Mouse (Mus musculus) neural tube, embryonic 12.5 days (tissue): Measurements from ENCODE around the gene Dera. TPM values are rescaled to one million over a fixed set of nuclear protein-coding genes. Genes with fewer than 3 reads are reported as not detected.
A peak's percentile ranks its signal among the peaks of the same experiment; 100 is the strongest.

Source experiments
- ATAC-seq: fragments of 200-750 bp; cut with Nextera tagmentation; 2 replicates; pipeline ENCODE4 v1.8.0; 2017; ENCODE audit warnings: low read depth, mild to moderate bottlenecking, moderate TSS enrichment, moderate library complexity; ENCODE audit not compliant: low FRiP score
- H3K27ac ChIP-seq: fragments of 300-500 bp; sonication (generic); 2 replicates; pipeline ENCODE4 v1.5.1; 2016
- H3K27me3 ChIP-seq: fragments of 300-500 bp; sonication (generic); replicated peaks from 2 replicates; pipeline ENCODE4 v1.6.1; 2016; ENCODE audit warnings: mild to moderate bottlenecking
- H3K36me3 ChIP-seq: fragments of 300-500 bp; sonication (generic); 2 replicates; pipeline ENCODE4 v1.6.1; 2016; ENCODE audit warnings: mild to moderate bottlenecking
- H3K4me1 ChIP-seq: fragments of 300-500 bp; sonication (generic); 2 replicates; pipeline ENCODE4 v1.6.1; 2016
- H3K4me2 ChIP-seq: fragments of 300-500 bp; sonication (generic); replicated peaks from 2 replicates; pipeline ENCODE4 v1.6.1; 2016; ENCODE audit warnings: mild to moderate bottlenecking
- H3K4me3 ChIP-seq: fragments of 300-500 bp; sonication (generic); 2 replicates; pipeline ENCODE4 v1.5.1; 2016
- H3K9ac ChIP-seq: fragments of 300-500 bp; sonication (generic); 2 replicates; pipeline ENCODE4 v1.6.1; 2016; ENCODE audit warnings: mild to moderate bottlenecking
- H3K9me3 ChIP-seq: fragments of 300-500 bp; sonication (generic); 2 replicates; pipeline ENCODE4 v1.6.1; 2016; ENCODE audit warnings: mild to moderate bottlenecking
- WGBS: fragments of 180-500 bp; shearing (Covaris S2); methylation state at CpG from one replicate; pipeline ENCODE4 v1.1.7; 2016; 5-methylcytosine and 5-hydroxymethylcytosine counted together
- polyA plus RNA-seq: library from polyadenylated mRNA; unstranded; fragments of >200 nt; fragmentation: Nextera tagmentation; extraction: Ambion mirVana; gene quantifications from 2 replicates; pipeline ENCODE4 v1.2.1, GENCODE M21; 2016

The Dera gene
- polyA plus RNA-seq, 1 experiment from 2014 or later: 38.7 TPM

DNA sequence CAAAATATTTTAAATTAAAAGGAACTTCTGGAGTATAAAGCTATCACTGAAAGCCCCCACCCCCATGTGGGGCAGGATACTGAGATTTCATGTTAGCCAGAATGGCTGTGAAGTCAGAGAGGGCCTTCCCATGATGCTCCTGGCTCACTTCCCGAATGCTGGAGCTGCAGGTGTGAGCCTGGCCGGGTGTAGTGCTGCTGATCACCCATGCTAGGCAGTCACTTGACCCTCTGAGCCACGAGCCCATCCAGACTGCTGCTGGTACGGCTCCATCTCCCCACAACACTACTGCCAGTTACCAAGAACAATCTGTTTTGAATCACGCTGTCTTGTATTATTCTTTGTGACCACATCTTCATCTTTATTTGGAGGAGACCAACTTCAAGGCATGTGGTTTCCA, 68.2 kb downstream of the Dera start:
- H3K9ac ChIP-seq: no peak overlapping the region
- 0 out of 2 replicates have a peak, but pooled peaks have one; percentile 18 for ATAC-seq
- no peaks in the 10 kb centered on the region for H3K27me3 ChIP-seq

DNA sequence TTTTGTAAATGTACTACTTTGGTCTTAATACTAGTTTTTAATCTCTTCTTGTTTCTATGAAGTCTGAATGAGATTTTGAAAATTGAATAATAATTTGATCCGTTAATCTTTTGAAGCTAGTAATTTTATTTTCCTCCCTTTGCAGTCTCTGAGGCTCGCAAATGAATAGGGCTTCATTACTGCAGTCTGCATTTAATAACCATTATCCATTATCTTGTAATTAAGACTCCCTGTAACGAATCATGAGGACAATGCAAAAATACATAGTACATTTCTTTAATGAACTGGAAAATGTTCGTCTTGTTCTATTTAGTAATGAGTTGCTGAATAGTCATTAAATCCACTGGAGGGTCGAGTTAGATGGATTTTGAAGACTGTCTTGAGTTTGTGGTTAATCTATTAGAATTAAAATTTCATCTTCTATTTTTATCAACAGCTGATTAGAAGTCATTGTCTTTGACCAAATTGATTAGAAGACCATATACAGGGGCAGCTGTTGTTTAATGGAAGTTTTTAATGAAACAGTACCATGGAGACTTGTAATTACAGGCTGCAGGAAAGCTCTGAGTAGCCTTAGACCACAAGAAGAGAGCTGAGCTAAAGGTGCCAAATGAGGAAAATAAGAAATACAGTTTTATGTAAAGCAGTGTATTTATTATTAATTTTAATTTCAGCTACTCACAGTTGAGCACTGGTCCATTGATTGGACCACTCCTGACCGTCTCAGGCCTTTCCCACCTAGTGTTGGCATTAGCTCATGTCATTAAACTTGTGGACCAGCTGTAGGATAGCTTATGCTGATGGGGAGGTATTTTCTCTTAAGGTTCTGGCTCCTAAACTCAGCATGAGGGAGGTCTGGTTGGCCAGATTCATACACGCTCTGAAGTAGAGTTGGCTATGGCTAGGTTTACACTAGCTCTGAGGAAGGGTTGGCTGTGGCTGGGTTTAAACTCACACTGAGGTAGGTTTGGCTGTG, 70.0 kb downstream of the Dera start:
- 65% methylated on average over 7 of the region's 7 CpGs for WGBS
- no peak overlapping the region for H3K4me2 ChIP-seq
- ATAC-seq: peak; percentile 49; the same call in 1 of the 2 replicates
- peaks cover 2% of the 10 kb centered on the region; the same call in 1 of the 2 replicates for H3K4me1 ChIP-seq
- H3K27ac ChIP-seq: no peak overlapping the region
- H3K9ac ChIP-seq: no peak overlapping the region
- no peaks in the 10 kb centered on the region for H3K9me3 ChIP-seq
- no peaks in the 10 kb centered on the region for H3K36me3 ChIP-seq
- no peak overlapping the region for H3K4me3 ChIP-seq
- no peaks in the 10 kb centered on the region for H3K27me3 ChIP-seq

More for the DNA sequence above, 68.2 kb downstream of the Dera start:
- Histone ChIP-seq H3K9me3 (no peaks in the 10 kb centered on the region), H3K4me2 (no peak overlapping the region), H3K36me3 (no peaks in the 10 kb centered on the region), H3K4me3 (no peak overlapping the region), H3K27ac (no peak overlapping the region), H3K4me1 (peaks cover 2% of the 10 kb centered on the region; the same call in 1 of the 2 replicates)
- 76% methylated on average over 5 of the region's 5 CpGs for WGBS

DNA sequence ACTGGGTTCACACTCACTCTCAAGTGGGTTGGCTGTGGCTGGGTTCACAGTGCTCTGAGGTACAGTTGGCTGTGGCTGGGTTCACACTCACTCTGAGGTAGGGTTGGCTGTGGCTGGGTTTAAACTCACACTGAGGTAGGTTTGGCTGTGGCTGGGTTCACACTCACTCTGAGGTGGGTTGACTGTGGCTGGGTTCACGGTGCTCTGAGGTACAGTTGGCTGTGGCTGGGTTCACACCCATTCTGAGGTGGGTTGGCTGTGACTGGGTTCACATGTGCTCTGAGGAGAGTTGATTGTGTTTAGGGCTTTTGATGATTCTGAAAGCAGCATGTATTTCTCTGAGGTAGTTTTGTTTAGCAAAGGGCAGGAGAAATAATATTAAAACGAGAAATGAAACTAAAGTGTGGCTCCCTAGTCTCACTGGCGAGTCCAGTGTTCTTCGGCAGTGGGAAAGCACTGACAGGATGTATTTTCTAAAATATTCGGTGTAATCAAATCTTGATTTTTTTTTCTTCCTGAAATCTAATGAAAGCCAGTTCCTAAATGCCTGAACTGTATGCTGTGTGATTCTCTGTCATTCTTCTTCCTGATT, 70.8 kb downstream of the Dera start:
- Histone ChIP-seq H3K4me1 (peaks cover 2% of the 10 kb centered on the region; the same call in 1 of the 2 replicates), H3K36me3 (no peaks in the 10 kb centered on the region), H3K27ac (no peak overlapping the region), H3K9me3 (no peaks in the 10 kb centered on the region), H3K4me3 (no peak overlapping the region), H3K27me3 (no peaks in the 10 kb centered on the region), H3K4me2 (no peak overlapping the region), H3K9ac (no peak overlapping the region)
- 93% methylated on average over 5 of the region's 5 CpGs for WGBS
- 0 out of 2 replicates have a peak, but pooled peaks have one; percentile 15 for ATAC-seq

DNA sequence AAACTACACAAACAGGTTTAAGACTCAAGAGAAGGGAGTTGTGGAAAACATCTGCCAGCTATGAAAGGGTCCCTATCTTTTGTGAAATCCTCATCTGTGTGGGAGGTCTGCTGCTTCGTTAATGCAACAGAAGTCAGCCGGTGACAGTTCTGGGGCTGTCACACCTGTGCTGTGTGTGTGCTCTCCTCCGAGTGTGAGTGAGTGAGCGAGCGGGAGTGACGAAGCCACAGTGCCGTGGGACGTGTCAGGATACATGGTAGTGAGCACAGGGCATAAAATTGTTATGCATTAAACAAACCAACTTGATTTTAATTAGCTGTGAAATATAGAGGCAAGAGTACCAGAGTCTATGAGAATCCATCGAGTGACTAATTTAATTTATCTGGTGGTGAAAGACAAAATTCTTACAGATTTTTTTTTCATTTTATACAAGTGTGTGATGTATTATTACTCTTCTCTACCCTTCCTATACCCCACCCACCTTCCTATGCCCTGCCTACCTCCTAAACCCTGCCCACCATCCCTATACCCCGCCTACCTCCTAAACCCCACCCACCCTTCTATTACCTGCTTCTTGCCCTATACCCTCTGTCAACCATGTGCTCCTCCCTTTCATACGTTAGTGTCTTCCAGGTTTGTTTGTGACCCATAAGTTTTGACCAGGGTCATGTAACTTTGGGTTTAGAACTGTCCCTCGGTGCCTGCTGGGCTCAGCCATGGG, 74.9 kb downstream of the Dera start:
- Histone ChIP-seq H3K27ac (no peak overlapping the region), H3K4me1 (no peaks in the 10 kb centered on the region), H3K9me3 (no peaks in the 10 kb centered on the region), H3K4me3 (no peak overlapping the region), H3K27me3 (no peaks in the 10 kb centered on the region), H3K4me2 (no peak overlapping the region), H3K36me3 (no peaks in the 10 kb centered on the region), H3K9ac (no peak overlapping the region)
- 88% methylated on average over 12 of the region's 12 CpGs for WGBS
- no peak for ATAC-seq

DNA sequence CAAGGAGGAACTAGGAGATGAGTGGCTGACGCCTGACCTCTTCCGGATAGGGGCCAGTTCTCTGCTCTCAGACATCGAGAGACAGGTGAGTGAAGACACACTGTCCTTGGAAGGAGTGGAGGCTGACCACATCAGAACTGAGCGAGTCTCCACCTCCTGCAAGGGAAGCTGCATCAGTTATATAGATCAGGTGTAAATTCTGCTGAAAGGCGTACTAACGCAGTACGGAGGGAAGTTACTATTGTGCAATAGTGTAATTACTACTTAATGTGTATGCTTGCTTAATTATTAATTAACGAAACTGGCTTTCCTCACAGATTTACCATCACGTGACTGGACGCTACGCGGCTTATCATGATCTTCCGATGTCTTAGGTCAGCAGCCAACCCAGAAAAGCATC, 82.5 kb downstream of the Dera start:
- no peak overlapping the region for H3K4me3 ChIP-seq
- H3K4me1 ChIP-seq: no peaks in the 10 kb centered on the region
- no peak overlapping the region for H3K9ac ChIP-seq
- no peak overlapping the region for H3K4me2 ChIP-seq
- 95% methylated on average over 13 of the region's 13 CpGs for WGBS
- no peak for ATAC-seq
- no peak overlapping the region for H3K27ac ChIP-seq
- no peaks in the 10 kb centered on the region for H3K36me3 ChIP-seq
- H3K9me3 ChIP-seq: no peaks in the 10 kb centered on the region
- no peaks in the 10 kb centered on the region for H3K27me3 ChIP-seq

DNA sequence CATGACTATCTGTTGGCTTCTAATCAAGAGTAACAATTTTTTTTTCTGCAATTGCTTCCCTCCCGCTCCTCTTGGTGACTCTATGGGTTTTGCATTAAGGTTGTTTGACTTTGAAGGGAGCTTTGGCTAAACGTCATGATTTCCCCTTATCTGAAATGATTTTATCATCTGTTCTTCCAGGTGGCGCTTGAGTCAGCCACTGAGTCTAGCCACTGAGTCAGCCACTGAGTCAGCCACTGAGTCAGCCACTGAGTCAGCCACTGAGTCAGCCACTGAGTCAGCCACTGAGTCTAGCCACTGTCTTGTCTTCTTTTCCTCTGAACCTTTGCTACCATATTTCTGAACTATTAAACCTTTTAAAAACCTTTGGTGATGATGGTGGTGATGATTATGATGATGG, 89.0 kb downstream of the Dera start:
- Histone ChIP-seq H3K4me1 (no peaks in the 10 kb centered on the region), H3K4me3 (no peak overlapping the region), H3K9me3 (no peaks in the 10 kb centered on the region), H3K27me3 (no peaks in the 10 kb centered on the region), H3K4me2 (no peak overlapping the region), H3K9ac (no peak overlapping the region), H3K36me3 (no peaks in the 10 kb centered on the region), H3K27ac (no peak overlapping the region)
- ATAC-seq: no peak
- 93% methylated on average over 3 of the region's 3 CpGs for WGBS

DNA sequence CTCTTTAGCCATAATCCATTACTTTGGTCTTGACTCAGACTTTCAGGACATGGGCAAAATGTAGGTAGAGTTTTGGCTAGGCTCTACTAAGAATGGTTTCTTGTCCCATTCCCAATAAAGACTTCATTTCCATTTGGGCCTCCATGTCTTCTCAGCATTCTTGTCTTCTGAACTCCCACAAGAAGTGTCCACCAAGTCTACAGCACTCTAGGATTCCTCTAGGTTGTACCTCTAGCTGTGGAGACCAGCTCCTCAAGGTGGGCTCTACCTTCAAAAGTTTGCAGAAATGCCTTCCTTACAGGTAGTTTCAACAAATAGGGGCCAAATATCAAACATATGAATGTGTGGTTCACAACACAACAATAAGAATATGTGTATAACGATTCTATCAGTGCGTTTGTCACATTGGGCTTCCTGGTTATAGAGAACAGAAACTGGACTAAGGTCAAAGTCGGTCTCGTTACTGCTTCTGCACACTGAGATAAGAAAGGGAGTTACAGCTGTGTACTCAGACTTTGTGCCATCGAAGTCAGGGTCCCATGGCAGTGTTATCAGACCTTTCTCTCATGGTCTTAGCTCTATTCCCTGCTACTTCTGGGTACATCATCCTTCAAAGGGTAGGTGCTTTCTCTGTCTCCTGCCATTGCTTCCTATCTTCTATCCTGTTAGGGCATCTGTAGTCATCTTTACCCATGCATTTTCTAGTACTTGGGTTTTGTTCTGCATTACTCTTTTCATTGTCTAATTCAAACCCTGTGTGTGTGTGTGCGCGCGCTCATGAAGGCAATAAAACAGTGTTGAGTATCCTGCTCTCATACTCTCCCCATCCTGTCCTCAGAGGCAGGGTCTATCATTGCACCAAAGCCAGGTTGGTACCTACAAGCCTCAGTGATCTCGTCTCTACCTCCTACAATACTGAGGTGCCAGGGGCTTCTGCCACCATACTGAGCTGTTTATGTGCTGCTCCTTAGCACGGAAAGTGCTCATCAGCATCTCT, 103.2 kb downstream of the Dera start:
- WGBS: 91% methylated on average over 10 of the region's 10 CpGs
- ATAC-seq: no peak
- H3K9me3 ChIP-seq: peaks cover 11% of the 10 kb centered on the region

DNA sequence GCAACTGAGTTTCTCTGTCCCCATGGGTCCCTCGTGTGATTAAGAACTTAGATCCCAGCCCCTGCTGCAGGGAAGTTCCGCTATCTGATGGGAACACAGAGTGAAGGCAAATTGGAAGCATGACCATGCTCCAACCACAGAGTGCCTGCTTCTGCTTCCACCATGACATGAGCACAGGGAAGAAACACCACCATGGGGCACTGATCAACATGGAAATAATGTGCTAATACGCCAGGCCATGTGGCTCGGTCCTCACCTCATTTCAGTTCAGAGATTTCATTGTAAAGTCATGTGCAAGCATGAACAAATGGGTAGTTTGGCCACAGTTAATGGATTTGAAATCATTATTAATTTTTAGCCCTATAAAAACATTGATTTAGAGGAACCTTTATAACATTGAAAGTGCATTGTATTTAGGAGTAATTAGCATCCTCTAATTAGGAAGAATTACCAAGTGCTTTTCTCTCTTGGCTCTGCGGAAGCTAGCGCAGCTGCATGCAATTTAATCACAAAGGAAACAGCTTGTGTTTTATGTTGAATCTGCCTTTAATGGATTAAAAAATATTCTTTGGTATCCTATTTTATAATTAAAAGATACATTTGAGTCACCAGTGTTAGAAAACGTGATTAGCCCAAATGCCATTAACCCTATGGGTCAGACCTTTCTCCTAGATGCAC, 115.7 kb downstream of the Dera start:
- Histone ChIP-seq H3K4me1 (no peaks in the 10 kb centered on the region), H3K27ac (no peak overlapping the region), H3K4me2 (no peak overlapping the region), H3K36me3 (no peaks in the 10 kb centered on the region), H3K9ac (no peak overlapping the region), H3K27me3 (no peaks in the 10 kb centered on the region), H3K4me3 (no peak overlapping the region), H3K9me3 (no peaks in the 10 kb centered on the region)
- no peak for ATAC-seq
- 81% methylated on average over 7 of the region's 7 CpGs for WGBS

More for the DNA sequence above, 103.2 kb downstream of the Dera start:
- Histone ChIP-seq H3K9ac (no peak overlapping the region), H3K4me2 (no peak overlapping the region), H3K36me3 (no peaks in the 10 kb centered on the region), H3K4me3 (no peak overlapping the region), H3K4me1 (no peaks in the 10 kb centered on the region), H3K27me3 (no peaks in the 10 kb centered on the region), H3K27ac (no peak overlapping the region)

DNA sequence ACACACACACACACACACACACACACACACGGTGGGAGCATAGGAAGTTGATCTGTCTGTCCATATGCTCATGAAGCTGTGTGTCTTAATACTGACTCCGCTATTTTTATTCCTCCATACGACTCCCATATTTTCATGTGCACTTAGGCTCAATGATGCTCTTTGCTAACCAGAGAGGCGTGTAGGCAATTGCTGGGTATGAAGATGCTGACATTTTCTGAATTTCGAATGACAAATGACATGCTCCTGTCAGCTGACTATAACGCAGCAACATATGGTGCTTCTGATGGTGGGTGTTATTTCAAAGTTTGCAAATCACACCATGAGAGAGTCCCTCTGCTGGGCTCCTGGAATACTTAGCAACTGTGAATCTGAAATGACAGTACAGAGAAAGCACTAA, 116.3 kb downstream of the Dera start:
- H3K9me3 ChIP-seq: no peaks in the 10 kb centered on the region
- no peak overlapping the region for H3K27ac ChIP-seq
- H3K9ac ChIP-seq: no peak overlapping the region
- ATAC-seq: no peak
- WGBS: 84% methylated on average over 6 of the region's 6 CpGs
- H3K27me3 ChIP-seq: no peaks in the 10 kb centered on the region
- no peak overlapping the region for H3K4me2 ChIP-seq
- no peaks in the 10 kb centered on the region for H3K36me3 ChIP-seq
- H3K4me1 ChIP-seq: no peaks in the 10 kb centered on the region
- no peak overlapping the region for H3K4me3 ChIP-seq

DNA sequence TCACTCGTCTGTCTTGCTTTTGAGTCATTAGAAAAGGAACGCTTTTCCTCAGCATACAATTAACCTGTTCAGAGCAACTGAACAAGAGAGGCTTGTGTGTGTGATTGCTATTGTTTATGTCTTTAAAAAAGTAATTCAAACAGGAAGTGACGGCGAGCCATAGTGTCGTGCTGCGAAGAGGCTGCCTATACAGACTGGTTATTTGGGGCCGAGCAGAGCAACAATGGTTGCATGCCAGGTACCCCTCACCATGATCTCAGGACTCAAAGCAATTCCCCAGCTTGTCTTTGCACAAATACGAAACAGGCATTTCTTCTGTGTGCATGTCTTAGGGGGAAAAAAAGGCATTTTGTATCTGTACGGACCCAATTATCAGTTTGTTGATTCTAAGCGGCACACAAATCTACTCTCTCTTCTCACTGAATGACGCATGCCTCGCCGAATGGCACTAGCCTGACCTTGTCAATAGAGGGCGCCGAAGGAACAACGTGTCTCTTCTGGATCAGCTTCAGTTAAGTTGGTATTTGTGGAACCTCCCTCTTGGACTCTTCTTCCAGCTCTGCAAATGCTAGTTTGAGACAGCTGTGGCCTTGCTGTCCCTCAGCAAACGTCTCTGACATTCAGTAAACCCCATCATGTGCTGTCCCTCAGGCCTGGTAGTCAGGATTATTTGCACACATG, 117.8 kb downstream of the Dera start:
- WGBS: 37% methylated on average over 17 of the region's 17 CpGs
- Histone ChIP-seq H3K9me3 (no peaks in the 10 kb centered on the region), H3K4me2 (peak overlapping the region; percentile 34; the same call in 1 of the 2 replicates), H3K4me3 (no peak overlapping the region), H3K27me3 (no peaks in the 10 kb centered on the region), H3K27ac (no peak overlapping the region), H3K4me1 (no peaks in the 10 kb centered on the region), H3K9ac (no peak overlapping the region), H3K36me3 (no peaks in the 10 kb centered on the region)
- no peak for ATAC-seq
